Mouse (Mus musculus) mouse trophoblast stem cell (cell line): Measurements from ENCODE around the gene Hmcn2.

ENCODE experiments used
- in situ Hi-C, 2 experiments: fragments of 300-500 bp; cut with MseI, MboI; formaldehyde crosslinking; loops; 2 replicates in 1 of 2; 3 replicates in 1 of 2; pipeline ENCODE4 v1.15.1; 2025

The Hmcn2 gene

DNA sequence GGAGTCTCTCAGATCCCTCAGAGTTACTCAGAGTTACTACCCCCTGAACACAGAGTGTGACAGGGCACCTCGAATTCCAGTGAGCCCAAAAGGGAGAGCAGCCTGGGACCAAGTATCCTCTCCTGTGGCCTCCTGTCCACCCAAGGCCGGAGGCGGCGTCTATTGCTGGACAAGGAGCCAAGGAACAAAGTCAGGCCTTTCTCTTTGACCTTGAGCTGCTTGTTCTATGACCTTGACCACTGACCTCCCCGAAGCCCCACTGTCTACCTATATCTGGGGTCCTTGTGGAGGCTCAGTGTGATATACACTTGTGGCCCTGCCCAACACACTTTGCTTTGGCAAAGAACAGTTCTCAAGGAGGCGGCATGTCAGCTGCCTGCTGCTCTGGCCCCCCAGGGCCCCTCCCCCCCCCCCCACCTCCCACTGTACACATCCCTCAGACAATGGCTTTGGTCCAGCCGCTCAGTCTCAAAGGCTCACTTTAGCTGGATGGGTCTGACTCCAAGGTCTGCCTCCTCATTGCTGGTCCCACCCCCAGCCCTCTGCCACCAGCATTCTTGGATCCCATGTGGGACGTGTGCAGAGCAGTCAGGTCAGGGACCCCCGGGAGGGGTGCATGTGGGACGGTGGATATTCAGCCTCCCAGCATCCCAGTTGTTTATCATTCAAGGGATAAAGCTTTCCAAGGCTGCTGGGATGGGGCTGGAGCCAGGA is 162.0 kb downstream of the Hmcn2 start:
- in situ Hi-C loops: no loop called here

DNA sequence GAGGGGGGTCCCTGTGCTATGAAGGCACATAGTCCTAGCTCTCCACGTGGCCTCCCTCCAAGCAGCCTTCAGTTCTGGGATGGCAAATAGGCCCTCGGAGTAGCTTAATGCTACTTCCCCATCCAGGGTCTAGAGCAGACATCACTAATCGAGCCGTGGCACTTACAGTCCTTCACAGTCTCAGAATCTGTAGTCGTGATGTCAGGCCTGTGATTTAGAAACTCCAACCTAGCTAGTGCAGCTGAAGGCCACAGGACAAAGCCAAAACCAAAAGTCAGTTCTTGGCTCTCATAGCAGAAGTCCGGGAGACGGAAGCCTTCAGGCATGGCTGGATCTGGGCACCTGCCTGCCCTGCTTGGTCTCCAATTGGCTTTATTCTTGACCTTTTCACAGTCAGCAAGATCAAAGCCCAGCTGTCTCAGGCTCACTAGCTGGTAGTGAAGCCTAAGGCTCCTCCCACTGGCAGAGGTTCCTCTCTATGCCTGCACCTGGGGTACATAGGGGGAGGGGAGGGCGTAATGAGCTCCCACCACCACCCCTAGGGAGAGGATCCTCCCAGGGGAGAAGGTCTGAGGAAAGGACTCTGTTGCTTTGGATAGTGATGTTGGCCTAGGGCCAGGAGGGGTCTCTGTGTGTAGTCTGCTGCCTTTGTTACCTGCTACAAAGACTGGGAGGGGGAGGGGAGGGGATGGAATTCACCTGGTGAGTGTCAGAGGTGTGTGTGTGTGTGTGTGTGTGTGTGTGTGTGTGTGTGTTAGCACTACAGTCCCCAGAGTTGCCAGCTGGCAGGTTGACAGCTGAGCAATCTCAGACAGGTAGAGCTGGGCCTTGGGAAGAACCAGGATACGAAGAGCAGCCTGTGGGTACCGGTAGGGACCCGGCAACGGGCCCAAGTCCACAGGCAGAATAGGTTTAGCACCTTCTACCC is 163.3 kb downstream of the Hmcn2 start:
- in situ Hi-C loops: no loop called here

- in situ Hi-C loops: loop anchor here (10.0 kb wide), 2 partner anchors 172 to 182 kb away; no protein-coding TSS in a partner anchor
These were observed 168.8 kb downstream of the Hmcn2 start for GRCm38 (mm10) chr2:31482914-31483575.

GRCm38 (mm10) chr2:31484187-31484586 is 170.0 kb downstream of the Hmcn2 start:
- in situ Hi-C loops: loop anchor here (10.0 kb wide), 2 partner anchors 171 to 181 kb away; no protein-coding TSS in a partner anchor

DNA sequence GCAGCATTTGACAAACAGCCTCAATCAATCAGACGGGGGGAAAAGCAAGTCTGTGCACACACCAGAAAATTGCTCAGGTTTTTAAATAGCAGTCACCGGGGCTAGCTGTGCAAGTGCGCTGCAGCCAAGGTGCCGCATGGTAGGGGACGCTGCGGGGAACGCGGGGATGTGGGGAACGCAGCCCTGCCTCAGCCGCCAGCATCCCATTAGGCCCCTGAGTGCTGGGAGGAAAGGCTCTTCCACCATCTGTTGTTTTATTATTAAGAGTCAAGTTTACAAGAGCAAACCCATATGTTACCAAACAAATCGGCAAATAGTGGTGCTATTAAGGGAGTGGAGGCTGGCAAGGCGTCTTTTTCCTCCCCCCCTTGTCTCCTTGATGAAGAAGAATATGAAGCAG is 175.0 kb downstream of the Hmcn2 start:
- in situ Hi-C loops: loop anchor here (10.0 kb wide), 2 partner anchors 166 to 176 kb away; no protein-coding TSS in a partner anchor

DNA sequence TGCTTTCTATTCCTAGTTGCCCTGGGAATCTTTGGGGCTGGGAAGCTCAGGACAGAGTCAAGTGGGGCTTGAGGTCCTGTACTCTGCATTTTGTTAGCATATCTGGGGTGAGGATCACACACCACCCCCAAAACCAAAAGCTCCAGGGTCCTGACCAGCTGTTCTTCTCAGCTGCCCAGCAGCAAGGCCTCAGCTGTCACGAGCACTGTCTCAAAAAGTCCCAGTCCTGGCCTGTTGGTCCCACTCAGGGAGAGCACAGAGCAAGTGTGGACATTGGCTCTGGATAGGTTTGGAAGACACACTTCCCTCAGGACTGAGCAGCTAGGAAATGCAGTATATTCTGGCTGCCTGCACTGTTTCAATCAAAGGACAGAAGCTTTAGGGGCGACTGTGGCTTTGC is 176.3 kb downstream of the Hmcn2 start:
- in situ Hi-C loops: no loop called here

GRCm38 (mm10) chr2:31492308-31492707 is 178.1 kb downstream of the Hmcn2 start:
- in situ Hi-C loops: no loop called here

DNA sequence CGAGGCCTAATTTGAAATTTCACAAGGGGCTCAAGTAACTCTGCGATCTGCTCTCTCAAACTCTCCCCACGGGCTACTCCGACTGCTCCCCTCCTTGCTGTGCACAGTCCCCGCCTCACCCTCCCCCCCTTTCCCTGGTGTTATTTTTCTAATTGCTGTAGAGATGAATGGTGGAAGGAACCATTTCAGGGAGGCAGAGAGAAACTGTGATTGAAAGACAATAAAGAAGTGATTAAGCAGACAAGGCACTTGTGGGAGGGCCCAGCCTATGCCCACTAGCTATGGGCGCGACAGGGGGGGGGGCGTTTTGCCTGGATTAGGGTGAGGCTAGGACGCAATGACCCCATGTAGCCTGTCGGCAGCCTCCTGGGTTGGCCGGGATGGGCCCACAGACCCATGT is 179.0 kb downstream of the Hmcn2 start:
- in situ Hi-C loops: no loop called here

DNA sequence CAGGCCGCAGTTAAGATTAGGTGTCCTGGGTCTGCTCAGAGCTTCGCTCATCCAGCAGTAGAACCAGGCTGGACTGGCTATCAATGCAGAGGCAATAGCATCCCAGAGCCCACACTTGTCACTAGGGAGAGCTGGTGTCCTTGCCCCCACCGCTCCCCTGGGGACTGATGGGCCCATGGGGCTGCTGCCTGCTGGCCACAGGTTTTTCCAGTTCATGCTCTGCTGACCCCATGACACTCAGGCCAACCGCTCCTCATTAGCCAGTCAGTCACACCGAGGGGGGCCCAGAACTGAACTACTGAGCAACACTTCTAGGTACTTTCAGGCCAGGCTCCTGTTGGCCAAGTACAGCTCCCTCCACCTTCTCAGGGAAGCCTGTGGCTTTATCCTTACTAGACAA is 180.1 kb downstream of the Hmcn2 start:
- in situ Hi-C loops: no loop called here

DNA sequence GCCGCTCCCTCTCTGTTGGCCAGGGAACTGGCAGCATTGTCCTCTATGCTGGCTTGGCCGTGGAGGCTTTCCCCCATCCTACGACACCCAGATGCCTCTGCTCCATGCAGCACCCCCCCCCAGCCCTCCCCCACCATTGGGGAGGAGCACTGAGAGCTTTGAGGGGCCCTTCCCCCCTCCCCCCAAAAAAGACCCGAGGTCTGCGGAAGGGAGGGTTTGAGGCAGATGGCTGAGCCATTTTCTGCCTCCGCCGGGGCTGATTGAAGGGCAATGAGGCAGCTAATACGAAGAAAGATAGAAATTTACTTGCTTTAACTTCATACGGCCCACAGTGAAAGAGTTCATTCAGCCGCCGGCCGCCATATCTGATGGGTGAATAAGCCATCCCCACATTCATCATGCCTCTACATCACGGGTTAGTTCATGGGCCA is 180.8 kb downstream of the Hmcn2 start:
- in situ Hi-C loops: no loop called here

- in situ Hi-C loops: no loop called here
These were observed 181.9 kb downstream of the Hmcn2 start for GRCm38 (mm10) chr2:31496141-31496540.

DNA sequence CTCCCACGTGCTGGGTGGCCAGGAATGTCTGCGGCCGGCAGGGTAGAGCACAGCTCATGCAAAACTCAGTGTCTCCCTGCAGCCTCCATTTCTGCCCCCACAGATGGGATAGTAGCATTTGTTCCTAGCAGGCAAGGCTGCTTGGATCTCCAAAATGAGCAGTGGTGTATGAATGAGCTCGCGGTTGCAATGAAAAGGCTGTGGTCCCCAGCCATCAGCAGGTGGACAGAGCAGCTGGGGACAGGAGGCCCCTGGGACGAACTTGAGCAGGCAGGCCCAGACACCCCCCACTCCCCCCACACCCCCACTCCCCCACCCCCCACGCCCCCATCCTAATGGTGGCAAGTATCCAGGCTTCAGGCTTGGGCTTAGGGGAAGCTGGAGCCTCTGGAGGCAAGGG is 182.9 kb downstream of the Hmcn2 start:
- in situ Hi-C loops: no loop called here

DNA sequence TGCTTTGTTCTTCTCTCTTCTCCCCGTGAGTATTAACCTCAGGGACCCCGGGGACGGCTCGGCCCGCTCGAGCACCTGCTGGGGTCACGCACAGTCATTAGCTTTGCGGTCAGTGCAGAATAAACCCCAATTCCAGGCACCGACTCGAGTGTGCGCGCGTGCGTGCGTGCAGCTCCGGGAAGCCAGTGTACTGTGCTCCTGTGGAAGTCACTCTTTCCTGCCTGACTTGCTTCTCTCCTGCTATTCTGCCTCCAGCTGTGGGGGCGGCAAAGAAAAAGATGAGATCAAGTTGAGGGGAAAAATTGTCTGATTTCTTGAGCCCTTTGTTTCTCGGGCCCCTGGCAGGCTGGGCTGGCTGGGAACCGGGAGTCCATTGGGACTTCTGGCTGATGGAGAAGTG is 183.4 kb downstream of the Hmcn2 start:
- in situ Hi-C loops: no loop called here

- in situ Hi-C loops: no loop called here
These were observed 185.4 kb downstream of the Hmcn2 start for GRCm38 (mm10) chr2:31499327-31500291.

GRCm38 (mm10) chr2:31500292-31501204 is 186.3 kb downstream of the Hmcn2 start:
- in situ Hi-C loops: no loop called here

DNA sequence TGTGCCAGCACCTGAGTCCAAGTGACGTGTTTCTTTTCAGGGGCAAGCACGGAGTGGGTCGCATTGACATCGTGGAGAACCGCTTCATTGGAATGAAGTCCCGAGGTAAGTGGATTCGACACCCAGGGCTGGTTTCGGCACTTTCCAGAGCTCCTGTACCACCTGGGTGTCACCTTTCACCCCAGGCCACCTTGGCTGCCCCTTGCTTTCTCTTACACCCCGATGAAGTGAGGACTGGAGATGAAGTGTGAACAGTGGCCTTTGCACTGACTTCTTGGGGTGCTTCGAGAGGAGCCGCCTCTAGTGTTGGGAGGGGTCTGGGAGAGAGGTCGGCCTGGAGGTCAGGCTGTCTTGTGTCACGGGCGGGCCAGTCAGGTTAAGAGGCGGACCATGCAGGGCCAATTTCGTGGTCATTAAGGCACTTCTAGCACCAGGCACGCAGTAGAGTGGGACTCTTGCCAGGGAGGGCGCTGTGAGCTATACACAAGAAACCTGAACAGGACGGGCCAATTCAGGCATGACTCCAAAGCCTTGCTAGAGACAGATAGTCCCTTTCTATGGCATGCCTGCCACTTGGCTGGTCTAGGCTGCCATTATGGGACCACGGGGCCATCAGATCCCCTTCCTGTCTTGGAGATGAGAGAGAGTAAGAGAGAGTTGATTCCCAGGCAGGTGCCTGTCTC is 187.4 kb downstream of the Hmcn2 start:
- in situ Hi-C loops: no loop called here

GRCm38 (mm10) chr2:31502616-31503522 is 188.7 kb downstream of the Hmcn2 start:
- in situ Hi-C loops: no loop called here

- in situ Hi-C loops: no loop called here
These were observed 191.3 kb downstream of the Hmcn2 start for GRCm38 (mm10) chr2:31505472-31505871.
